Mouse (Mus musculus) embryonic facial prominence, embryonic 11.5 days (tissue): ENCODE measurements around the gene Smim5. TPM values are rescaled to one million over a fixed set of nuclear protein-coding genes. Genes with fewer than 3 reads are reported as not detected.
A peak's percentile ranks its signal among the peaks of the same experiment; 100 is the strongest.

Source experiments
- ATAC-seq: fragments of 200-750 bp; cut with Nextera tagmentation; replicated peaks from 2 replicates; pipeline ENCODE4 v1.8.0; 2017; ENCODE audit warnings: low read depth; ENCODE audit not compliant: insufficient number of reproducible peaks, low FRiP score, low TSS enrichment
- DNase-seq: peaks from one replicate; pipeline ENCODE4 v3.0.0-alpha.2; 2015; ENCODE audit warnings: low spot score
- H3K27ac ChIP-seq: fragments of 300-500 bp; sonication (generic); replicated peaks from 2 replicates; pipeline ENCODE4 v1.5.1; 2014; ENCODE audit warnings: mild to moderate bottlenecking, low read depth, low read length, control low read depth
- H3K27me3 ChIP-seq: fragments of 300-500 bp; sonication (generic); 2 replicates; pipeline ENCODE4 v1.6.1; 2014; ENCODE audit warnings: mild to moderate bottlenecking, low read length, moderate library complexity, mixed read lengths; ENCODE audit not compliant: control insufficient read depth, insufficient read depth
- H3K36me3 ChIP-seq: fragments of 300-500 bp; sonication (generic); replicated peaks from 2 replicates; pipeline ENCODE4 v1.6.1; 2014; ENCODE audit warnings: low read depth, mild to moderate bottlenecking, low read length, moderate library complexity, mixed read lengths; ENCODE audit not compliant: control insufficient read depth, insufficient read depth
- H3K4me1 ChIP-seq: fragments of 300-500 bp; sonication (generic); 2 replicates; pipeline ENCODE4 v1.6.1; 2014; ENCODE audit warnings: low read length, mixed read lengths; ENCODE audit not compliant: control insufficient read depth, insufficient read depth
- H3K4me2 ChIP-seq: fragments of 300-500 bp; sonication (generic); 2 replicates; pipeline ENCODE4 v1.6.1; 2014; ENCODE audit warnings: low read depth, mild to moderate bottlenecking, control low read depth, low read length, moderate library complexity
- H3K4me3 ChIP-seq: fragments of 300-500 bp; sonication (generic); 2 replicates; pipeline ENCODE4 v1.5.1; 2014; ENCODE audit warnings: low read depth, low read length, control low read depth
- H3K9ac ChIP-seq: fragments of 300-500 bp; sonication (generic); replicated peaks from 2 replicates; pipeline ENCODE4 v1.6.1; 2014; ENCODE audit warnings: mild to moderate bottlenecking, control low read depth, low read length
- H3K9me3 ChIP-seq: fragments of 300-500 bp; sonication (generic); replicated peaks from 2 replicates; pipeline ENCODE4 v1.6.1; 2016; ENCODE audit warnings: mild to moderate bottlenecking, low read length, inconsistent platforms, mixed read lengths; ENCODE audit not compliant: control insufficient read depth
- WGBS: fragments of 180-500 bp; shearing (Covaris S2); extraction: QIAGEN DNeasy Blood & Tissue Kit; methylation state at CpG from one replicate; pipeline ENCODE4 v1.1.7; 2014; 5-methylcytosine and 5-hydroxymethylcytosine counted together
- polyA plus RNA-seq: library from polyadenylated mRNA; unstranded; fragments of >200 nt; fragmentation: Nextera tagmentation; extraction: Ambion mirVana; gene quantifications from 2 replicates; pipeline ENCODE4 v1.2.1, GENCODE M21; 2014

Smim5 gene
- polyA plus RNA-seq, 1 experiment from 2014 or later, result 1.4 TPM

GRCm38 (mm10) chr11:115918637-115919036, 18.9 kb downstream of the Smim5 start:
- ATAC-seq, result no peak

GRCm38 (mm10) chr11:115919073-115919472, 19.3 kb downstream of the Smim5 start:
- Histone ChIP-seq H3K4me3 (no peak overlapping the region), H3K36me3 (no peaks in the 10 kb centered on the region; the same call in 1 of the 2 replicates), H3K4me1 (no peaks in the 10 kb centered on the region), H3K27me3 (no peaks in the 10 kb centered on the region), H3K9me3 (no peaks in the 10 kb centered on the region), H3K9ac (no peak overlapping the region), H3K27ac (no peak overlapping the region), H3K4me2 (no peak overlapping the region)
- ATAC-seq, result no peak
- DNase-seq, result no peak
- WGBS, result 94% methylated on average over 5 of the region's 5 CpGs

More at GRCm38 (mm10) chr11:115918637-115919036, 18.9 kb downstream of the Smim5 start:
- Histone ChIP-seq H3K36me3 (no peaks in the 10 kb centered on the region; the same call in 1 of the 2 replicates), H3K9ac (no peak overlapping the region), H3K9me3 (no peaks in the 10 kb centered on the region), H3K27me3 (no peaks in the 10 kb centered on the region), H3K27ac (no peak overlapping the region), H3K4me2 (no peak overlapping the region), H3K4me3 (no peak overlapping the region), H3K4me1 (no peaks in the 10 kb centered on the region)
- WGBS, result 86% methylated on average over 5 of the region's 5 CpGs
- no peak for DNase-seq

GRCm38 (mm10) chr11:115920110-115920818, 20.5 kb downstream of the Smim5 start:
- no peak overlapping the region for H3K9ac ChIP-seq
- no peaks in the 10 kb centered on the region for H3K9me3 ChIP-seq
- H3K4me2 ChIP-seq, result no peak overlapping the region
- H3K36me3 ChIP-seq, result no peaks in the 10 kb centered on the region; the same call in 1 of the 2 replicates
- H3K27me3 ChIP-seq, result no peaks in the 10 kb centered on the region
- H3K27ac ChIP-seq, result no peak overlapping the region
- peak; percentile 66 for DNase-seq
- H3K4me1 ChIP-seq, result no peaks in the 10 kb centered on the region
- WGBS, result 47% methylated on average over 6 of the region's 6 CpGs
- ATAC-seq, result no peak
- H3K4me3 ChIP-seq, result no peak overlapping the region

GRCm38 (mm10) chr11:115921986-115922385, 22.2 kb downstream of the Smim5 start:
- no peak for ATAC-seq
- no peak for DNase-seq
- 96% methylated on average over 1 of the region's 1 CpGs for WGBS
- no peaks in the 10 kb centered on the region for H3K27me3 ChIP-seq
- H3K27ac ChIP-seq, result no peak overlapping the region
- H3K4me2 ChIP-seq, result no peak overlapping the region
- no peaks in the 10 kb centered on the region for H3K9me3 ChIP-seq
- H3K36me3 ChIP-seq, result no peaks in the 10 kb centered on the region
- no peaks in the 10 kb centered on the region for H3K4me1 ChIP-seq
- no peak overlapping the region for H3K4me3 ChIP-seq
- no peak overlapping the region for H3K9ac ChIP-seq

GRCm38 (mm10) chr11:115929031-115929430, 29.3 kb downstream of the Smim5 start:
- Histone ChIP-seq H3K27me3 (no peaks in the 10 kb centered on the region), H3K4me3 (no peak overlapping the region), H3K36me3 (peaks cover 5% of the 10 kb centered on the region; the same call in 1 of the 2 replicates), H3K9ac (no peak overlapping the region), H3K27ac (no peak overlapping the region), H3K9me3 (no peaks in the 10 kb centered on the region), H3K4me1 (no peaks in the 10 kb centered on the region), H3K4me2 (no peak overlapping the region)
- DNase-seq, result no peak
- no peak for ATAC-seq
- 85% methylated on average over 8 of the region's 8 CpGs for WGBS

GRCm38 (mm10) chr11:115929818-115930217, 30.1 kb downstream of the Smim5 start:
- WGBS, result 88% methylated on average over 2 of the region's 3 CpGs
- Histone ChIP-seq H3K4me2 (no peak overlapping the region), H3K27ac (no peak overlapping the region), H3K36me3 (peaks cover 5% of the 10 kb centered on the region; the same call in 1 of the 2 replicates), H3K4me3 (no peak overlapping the region), H3K9ac (no peak overlapping the region), H3K9me3 (no peaks in the 10 kb centered on the region), H3K27me3 (no peaks in the 10 kb centered on the region), H3K4me1 (no peaks in the 10 kb centered on the region)
- no peak for ATAC-seq
- DNase-seq, result no peak

- no peak overlapping the region for H3K9ac ChIP-seq
- 74% methylated on average over 3 of the region's 3 CpGs for WGBS
- H3K9me3 ChIP-seq, result no peaks in the 10 kb centered on the region
- H3K27ac ChIP-seq, result no peak overlapping the region
- ATAC-seq (no peak), DNase-seq (no peak)
- H3K4me2 ChIP-seq, result no peak overlapping the region
- no peaks in the 10 kb centered on the region for H3K4me1 ChIP-seq
- H3K36me3 ChIP-seq, result peaks cover 5% of the 10 kb centered on the region; the same call in 1 of the 2 replicates
- no peaks in the 10 kb centered on the region for H3K27me3 ChIP-seq
- no peak overlapping the region for H3K4me3 ChIP-seq
These were observed 31.5 kb downstream of the Smim5 start for GRCm38 (mm10) chr11:115931235-115931634.

- no peaks in the 10 kb centered on the region for H3K27me3 ChIP-seq
- H3K9ac ChIP-seq, result peak within 1 kb of the TSS; percentile 90
- H3K4me2 ChIP-seq, result peak within 1 kb of the TSS; percentile 83
- under 1% methylated on average over 28 of the region's 28 CpGs for WGBS
- peak within 1 kb of the TSS; percentile 95 for H3K4me3 ChIP-seq
- peaks cover 2% of the 10 kb centered on the region; the same call in 1 of the 2 replicates for H3K36me3 ChIP-seq
- DNase-seq, result peak; percentile 100
- no peaks in the 10 kb centered on the region for H3K4me1 ChIP-seq
- H3K9me3 ChIP-seq, result no peaks in the 10 kb centered on the region
- no peak within 1 kb of the TSS for H3K27ac ChIP-seq
- ATAC-seq, result peak; percentile 95
These were observed 33.5 kb downstream of the Smim5 start, which contains the start of the genes Sap30bp and Recql5 for GRCm38 (mm10) chr11:115933108-115933746. Sap30bp (plus strand) TSS chr11:115933282. Recql5 (minus strand) TSS chr11:115933477.
